ENCODE assay signal across 11 mouse cellular contexts in the genomic region with DNA sequence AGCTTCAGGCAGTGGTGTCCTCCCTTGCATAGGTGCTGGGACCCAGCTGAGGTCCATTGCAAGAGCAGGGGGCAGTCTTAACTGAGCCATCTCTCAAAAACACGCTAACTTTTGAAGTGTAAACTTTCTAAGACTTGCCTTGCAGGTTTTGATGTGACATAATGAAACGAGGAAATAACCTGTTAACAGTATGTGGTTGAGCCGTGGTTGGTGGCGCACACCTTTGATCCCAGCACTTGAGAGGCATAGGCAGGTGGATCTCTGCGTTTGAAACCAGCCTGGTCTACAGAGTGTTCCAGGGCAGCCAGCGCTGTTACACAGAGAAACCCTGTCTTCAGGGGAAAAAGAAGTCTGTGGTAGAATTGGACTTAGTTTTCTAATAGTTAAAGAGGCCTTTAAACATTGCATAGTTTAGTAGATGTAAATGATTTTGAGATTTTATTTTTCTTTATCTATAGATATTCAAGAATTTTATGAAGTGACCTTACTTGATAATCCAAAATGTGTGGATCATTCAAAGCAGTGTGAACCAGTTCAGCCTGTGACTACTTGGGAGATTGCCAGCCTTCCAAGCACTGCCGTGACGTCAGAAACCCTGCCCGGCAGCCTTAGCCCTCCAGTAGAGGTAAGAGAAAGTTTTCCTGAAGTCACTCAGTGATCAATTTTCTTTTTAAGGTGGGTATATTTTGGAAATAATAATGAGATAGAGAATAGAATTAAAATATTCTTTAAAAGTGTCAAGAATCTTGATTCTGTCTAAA. TPM values are rescaled to one million over a fixed set of nuclear protein-coding genes. Genes with fewer than 3 reads are reported as not detected.
DNase-seq lines count a peak whose midpoint lies in the region; ATAC-seq and TF ChIP-seq lines count a peak whose summit lies in the region.
"Had no signal": no experiment of that assay in that cellular context is flagged by ENCODE, and none has a peak within 500 bp of the region (broad histone marks: within the 10 kb centered on the region; RNA-seq: fewer than 3 reads in every experiment).

No protein-coding gene starts in this region.

- ATAC-seq in lung, embryonic 14.5 days (ENCODE audit: insufficient read depth), result no peak
- ATAC-seq in megakaryocyte, adult 5-6 weeks (ENCODE audit: poor library complexity, severe bottlenecking), result no peak
- no peak for ATAC-seq in activated CD4-positive, CD25-positive, alpha-beta regulatory T cell, adult 4 months
- ATAC-seq: inflammation-experienced regulatory T-cells, adult 6 months had no signal

- no peak overlapping the region for H3K4me2 ChIP-seq in lung, embryonic 14.5 days
- H3K4me2 ChIP-seq: heart, embryonic 12.5 days had no signal

- WGBS in lung, embryonic 14.5 days, result 77% methylated on average over 9 of the region's 9 CpGs

- no peaks in the 10 kb centered on the region for H3K27me3 ChIP-seq in lung, embryonic 14.5 days (ENCODE audit: insufficient read depth, low read length)
- H3K27me3 ChIP-seq: heart, embryonic 12.5 days had no signal

- H3K36me3 ChIP-seq in lung, embryonic 14.5 days (ENCODE audit: insufficient read depth), result peaks cover 15% of the 10 kb centered on the region; the same call in 1 of the 2 replicates

- no peaks in the 10 kb centered on the region for H3K9me3 ChIP-seq in lung, embryonic 14.5 days (ENCODE audit: low read depth, low read length)
- H3K9me3 ChIP-seq: heart, embryonic 12.5 days had no signal

- H3K9ac ChIP-seq in lung, embryonic 14.5 days, result no peak overlapping the region
- H3K9ac ChIP-seq: heart, embryonic 12.5 days had no signal

- no peaks in the 10 kb centered on the region for H3K4me1 ChIP-seq in lung, embryonic 14.5 days (ENCODE audit: insufficient read depth)
- H3K4me1 ChIP-seq: heart, embryonic 12.5 days had no signal

- peak; percentile 30 for DNase-seq in heart, adult 8-10 months (ENCODE audit: low spot score)
- no peak for DNase-seq in heart, postnatal 36 days
- DNase-seq in urinary bladder, postnatal 14 days (ENCODE audit: low spot score), result peak; percentile 56
- DNase-seq in urinary bladder, postnatal 10 days (ENCODE audit: low spot score), result no peak
- DNase-seq in lung, embryonic 14.5 days, result peak; percentile 18
- DNase-seq in layer of hippocampus, adult 11-12 months (ENCODE audit: low spot score), result no peak
- DNase-seq: cerebellum, adult 11-12 months had no signal

- no peak for TF ChIP-seq CTCF in lung, embryonic 14.5 days (IDR thresholded peaks at IDR 0.05; ENCODE audit: low read depth)

- intact Hi-C loops in heart, postnatal 36 days (cut with DNase I), result no loop called here

- no peak overlapping the region for H3K4me3 ChIP-seq in lung, embryonic 14.5 days (ENCODE audit: low read depth, low read length)
- H3K4me3 ChIP-seq: heart, embryonic 12.5 days had no signal

- no peak overlapping the region for H3K27ac ChIP-seq in lung, embryonic 14.5 days (ENCODE audit: low read depth)

RNA-seq across cellular contexts. Expression of a gene that starts 20.6 kb away (rescaled TPM):
- 10 to 100 TPM; 57.3 to 66.3 (median 58.5) TPM for total RNA-seq in heart, adult 8-10 months (2022)
- 10 to 100 TPM; 51.8 to 53.4 TPM for total RNA-seq in heart, postnatal 36 days (2021)
- 28.0 and 31.9 TPM in 2 replicates for polyA plus RNA-seq in lung, embryonic 14.5 days (2014; fragmentation: Nextera tagmentation; extraction: Ambion mirVana)
- 22.4 TPM in 2 replicates for total RNA-seq in megakaryocyte, adult 5-6 weeks (2015)
- total RNA-seq in megakaryocyte, adult 5-6 weeks (2017), result 45.2 and 48.1 TPM in 2 replicates
- 10 to 100 TPM; 20.6 to 29.1 TPM for polyA plus RNA-seq in activated CD4-positive, CD25-positive, alpha-beta regulatory T cell, adult 4 months (2017; shearing (Covaris generic))

Comparison
In these comparisons a context has a peak if more than half of its experiments do, and no peak if none do; other contexts are left out.
1. DNase-seq: peak in heart, adult 8-10 months (single experiment), urinary bladder, postnatal 14 days (single experiment) and lung, embryonic 14.5 days (single experiment); none in heart, postnatal 36 days (0 of 2), urinary bladder, postnatal 10 days (single experiment) and layer of hippocampus, adult 11-12 months (single experiment).